Mouse (Mus musculus): ENCODE data around the gene Ereg.

Gene Ereg

GRCm38 (mm10) chr5:91113967-91114366 lies 39.5 kb downstream of the Ereg start:
- no peak for DNase-seq

- DNase-seq = no peak
Observed at GRCm38 (mm10) chr5:91114574-91114973, 40.2 kb downstream of the Ereg start.

GRCm38 (mm10) chr5:91118618-91119017 lies 44.2 kb downstream of the Ereg start:
- no peak for DNase-seq

GRCm38 (mm10) chr5:91123404-91123803 lies 49.0 kb downstream of the Ereg start:
- no peak for DNase-seq

GRCm38 (mm10) chr5:91124140-91124539 lies 49.7 kb downstream of the Ereg start:
- no peak for DNase-seq

GRCm38 (mm10) chr5:91126623-91127022 lies 52.2 kb downstream of the Ereg start:
- DNase-seq = no peak

- no peak for DNase-seq
Observed at GRCm38 (mm10) chr5:91134961-91135360, 60.5 kb downstream of the Ereg start.

GRCm38 (mm10) chr5:91138970-91139369 lies 64.5 kb downstream of the Ereg start:
- no peak for DNase-seq

GRCm38 (mm10) chr5:91139446-91139873 lies 65.0 kb downstream of the Ereg start, which contains the start of gene Areg:
Gene Areg (plus strand): TSS chr5:91139599.
- DNase-seq = peak; percentile 69 to 72

- DNase-seq = no peak
Observed at GRCm38 (mm10) chr5:91140896-91141448, 66.5 kb downstream of the Ereg start.

Measured in kidney, postnatal 4 days (tissue).